21 mouse cellular contexts compared by ENCODE assay signal in the genomic region with DNA sequence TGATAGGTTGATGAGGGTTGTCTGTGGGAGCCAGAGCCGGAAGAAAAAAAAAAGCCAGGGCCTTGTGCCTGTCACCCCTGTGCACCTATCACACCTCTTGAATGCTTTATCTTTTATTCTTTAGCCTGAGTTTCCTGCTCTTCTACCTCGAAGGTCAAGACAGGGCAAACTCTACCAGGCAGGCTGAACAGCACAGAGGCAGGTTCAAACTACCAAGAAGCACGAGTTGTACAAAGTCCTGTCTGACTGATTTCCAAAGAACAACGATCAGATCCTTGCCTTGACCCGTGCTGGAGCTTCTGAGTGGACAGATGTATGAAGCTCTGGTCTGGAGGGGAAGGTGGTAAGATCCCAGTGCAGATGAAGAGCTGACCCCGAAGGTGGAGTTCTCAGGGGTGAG. TPM values are rescaled to one million over a fixed set of nuclear protein-coding genes. Genes with fewer than 3 reads are reported as not detected.
DNase-seq lines count a peak whose midpoint lies in the region; ATAC-seq lines count a peak whose summit lies in the region.
"Had no signal": no experiment of that assay in that cellular context is flagged by ENCODE, and none has a peak within 500 bp of the region (broad histone marks: within the 10 kb centered on the region; RNA-seq: fewer than 3 reads in every experiment).

No protein-coding gene starts in this region.

- no peak for ATAC-seq in heart, embryonic 12.5 days (ENCODE audit: insufficient number of reproducible peaks, low FRiP score)
- ATAC-seq in kidney, embryonic 15.5 days (replicated peaks; ENCODE audit: low FRiP score), result no peak
- ATAC-seq in intestine, embryonic 16.5 days, result peak; percentile 74
- ATAC-seq: liver, postnatal 0 days; midbrain, embryonic 15.5 days had no signal

- H3K27ac ChIP-seq in heart, embryonic 12.5 days (ENCODE audit: poor library complexity, severe bottlenecking), result peak overlapping the region; percentile 56; the same call in 1 of the 2 replicates
- H3K27ac ChIP-seq in kidney, embryonic 15.5 days, result no peak overlapping the region
- no peak overlapping the region for H3K27ac ChIP-seq in intestine, embryonic 16.5 days (ENCODE audit: low read length)
- H3K27ac ChIP-seq: forebrain, embryonic 12.5 days; gastrocnemius, adult 2 months; hindbrain, embryonic 15.5 days; midbrain, embryonic 15.5 days; neural tube, embryonic 15.5 days had no signal

- no peak for DNase-seq in heart, adult 9 months (ENCODE audit: low spot score in 2 of 2)
- peak; percentile 49 for DNase-seq in kidney, adult 18-20 months
- DNase-seq in kidney, postnatal 36 days, result peak; percentile 64 to 83
- DNase-seq in gastrocnemius, postnatal 14 days, result no peak
- DNase-seq: adrenal gland, postnatal 14 days; cerebellum, adult 9-11 months; gastrocnemius, adult 2 months; liver, postnatal 0 days; spleen, adult 18-20 months; thymus, postnatal 25 days had no signal

- H3K27me3 ChIP-seq in heart, embryonic 12.5 days (replicated peaks), result no peaks in the 10 kb centered on the region
- no peaks in the 10 kb centered on the region for H3K27me3 ChIP-seq in kidney, embryonic 15.5 days
- no peaks in the 10 kb centered on the region for H3K27me3 ChIP-seq in intestine, embryonic 16.5 days (replicated peaks; ENCODE audit: control insufficient read depth, insufficient read depth, low read length)
- H3K27me3 ChIP-seq: CH12.LX; forebrain, embryonic 12.5 days; hindbrain, embryonic 15.5 days; limb, embryonic 15.5 days; midbrain, embryonic 15.5 days; neural tube, embryonic 15.5 days had no signal

- no peak overlapping the region for H3K9ac ChIP-seq in heart, embryonic 12.5 days
- no peak overlapping the region for H3K9ac ChIP-seq in kidney, embryonic 15.5 days
- no peak overlapping the region for H3K9ac ChIP-seq in intestine, embryonic 16.5 days (ENCODE audit: low read depth, low read length)
- H3K9ac ChIP-seq: forebrain, embryonic 12.5 days; hindbrain, embryonic 15.5 days; limb, embryonic 15.5 days; liver, postnatal 0 days; midbrain, embryonic 15.5 days; neural tube, embryonic 15.5 days had no signal

- no peak overlapping the region for H3K4me2 ChIP-seq in heart, embryonic 12.5 days
- no peak overlapping the region for H3K4me2 ChIP-seq in kidney, embryonic 15.5 days
- no peak overlapping the region for H3K4me2 ChIP-seq in intestine, embryonic 16.5 days (ENCODE audit: low read depth, low read length)
- H3K4me2 ChIP-seq: forebrain, embryonic 12.5 days; hindbrain, embryonic 15.5 days; limb, embryonic 15.5 days; midbrain, embryonic 15.5 days; neural tube, embryonic 15.5 days had no signal

- H3K9me3 ChIP-seq in heart, embryonic 12.5 days (replicated peaks), result no peaks in the 10 kb centered on the region
- no peaks in the 10 kb centered on the region for H3K9me3 ChIP-seq in kidney, embryonic 15.5 days (replicated peaks)
- H3K9me3 ChIP-seq in intestine, embryonic 16.5 days (ENCODE audit: control insufficient read depth, low read length), result no peaks in the 10 kb centered on the region
- H3K9me3 ChIP-seq: forebrain, embryonic 12.5 days; hindbrain, embryonic 15.5 days; limb, embryonic 15.5 days; midbrain, embryonic 15.5 days; neural tube, embryonic 15.5 days had no signal

- intact Hi-C loops in gastrocnemius, postnatal 14 days (cut with DNase I; ENCODE audit: low total_unique reads), result no loop called here

- peaks cover 88% of the 10 kb centered on the region for H3K4me1 ChIP-seq in heart, embryonic 12.5 days (replicated peaks)
- peaks cover 62% of the 10 kb centered on the region for H3K4me1 ChIP-seq in kidney, embryonic 15.5 days
- H3K4me1 ChIP-seq in intestine, embryonic 16.5 days (ENCODE audit: control insufficient read depth, insufficient read depth, low read length), result peaks cover 29% of the 10 kb centered on the region
- H3K4me1 ChIP-seq: midbrain, embryonic 15.5 days had no signal

- H3K36me3 ChIP-seq in heart, embryonic 12.5 days, result peaks cover 16% of the 10 kb centered on the region
- peaks cover 11% of the 10 kb centered on the region; the same call in 1 of the 2 replicates for H3K36me3 ChIP-seq in kidney, embryonic 15.5 days
- no peaks in the 10 kb centered on the region for H3K36me3 ChIP-seq in intestine, embryonic 16.5 days (ENCODE audit: control insufficient read depth, insufficient read depth, low read length)
- H3K36me3 ChIP-seq: forebrain, embryonic 12.5 days; hindbrain, embryonic 15.5 days; midbrain, embryonic 15.5 days; neural tube, embryonic 15.5 days had no signal

- H3K4me3 ChIP-seq in heart, embryonic 12.5 days, result no peak overlapping the region
- no peak overlapping the region for H3K4me3 ChIP-seq in kidney, embryonic 15.5 days (replicated peaks)
- H3K4me3 ChIP-seq in intestine, embryonic 16.5 days (ENCODE audit: low read length), result no peak overlapping the region
- H3K4me3 ChIP-seq: forebrain, embryonic 12.5 days; gastrocnemius, adult 2 months; hindbrain, embryonic 15.5 days; limb, embryonic 15.5 days; midbrain, embryonic 15.5 days; myocyte; neural tube, embryonic 15.5 days had no signal

- WGBS in heart, embryonic 12.5 days, result 56% methylated on average over 6 of the region's 6 CpGs
- 80% methylated on average over 6 of the region's 6 CpGs for WGBS in kidney, embryonic 15.5 days
- 71% methylated on average over 6 of the region's 6 CpGs for WGBS in intestine, embryonic 16.5 days

RNA-seq across cellular contexts. Expression of a gene that starts 20.8 kb away (rescaled TPM):
- 49.4 and 52.2 TPM in 2 replicates for polyA plus RNA-seq in heart, embryonic 12.5 days (2016; fragmentation: Nextera tagmentation; extraction: Ambion mirVana)
- polyA plus RNA-seq in kidney, embryonic 15.5 days (2015; fragmentation: Nextera tagmentation; extraction: Ambion mirVana), result 31.1 and 31.4 TPM in 2 replicates
- 13.4 and 13.9 TPM in 2 replicates for polyA plus RNA-seq in intestine, embryonic 16.5 days (2015; fragmentation: Nextera tagmentation; extraction: Ambion mirVana)
- total RNA-seq in gastrocnemius, postnatal 14 days (2021), result 10 to 100 TPM; 14.1 to 16.9 TPM
- total RNA-seq: MEL had no signal

Comparison
In these comparisons a context has a peak if more than half of its experiments do, and no peak if none do; other contexts are left out.
1. DNase-seq: peak in kidney, adult 18-20 months (single experiment) and kidney, postnatal 36 days (2 of 2); none in heart, adult 9 months (0 of 2) and gastrocnemius, postnatal 14 days (single experiment).